Mouse (Mus musculus) kidney, adult 18-20 months (tissue): ENCODE results near the gene Ripor3.

Experiments used
- DNase-seq: peaks from one replicate; pipeline ENCODE4 v3.0.0; 2021

Gene Ripor3

GRCm38 (mm10) chr2:167984946-167985345, 25.5 kb downstream of the Ripor3 start:
- no peak for DNase-seq

- DNase-seq: no peak
Observed at GRCm38 (mm10) chr2:167984371-167984770, 26.0 kb downstream of the Ripor3 start.

- DNase-seq: no peak
Observed at GRCm38 (mm10) chr2:167982646-167983045, 27.8 kb downstream of the Ripor3 start.

- DNase-seq: no peak
Observed at GRCm38 (mm10) chr2:167980391-167980790, 30.0 kb downstream of the Ripor3 start.

- no peak for DNase-seq
Observed at GRCm38 (mm10) chr2:167978271-167978670, 32.1 kb downstream of the Ripor3 start.

- DNase-seq: no peak
Observed at GRCm38 (mm10) chr2:167975746-167976145, 34.7 kb downstream of the Ripor3 start.

- DNase-seq: no peak
Observed at GRCm38 (mm10) chr2:167972809-167973208, 37.6 kb downstream of the Ripor3 start.

GRCm38 (mm10) chr2:167972146-167972545, 38.3 kb downstream of the Ripor3 start:
- no peak for DNase-seq

GRCm38 (mm10) chr2:167969851-167970541, 40.4 kb downstream of the Ripor3 start:
- DNase-seq: no peak

- no peak for DNase-seq
Observed at GRCm38 (mm10) chr2:167968504-167968903, 41.9 kb downstream of the Ripor3 start.

- no peak for DNase-seq
Observed at GRCm38 (mm10) chr2:167965911-167966310, 44.5 kb downstream of the Ripor3 start.

- no peak for DNase-seq
Observed at GRCm38 (mm10) chr2:167964320-167964719, 46.1 kb downstream of the Ripor3 start.

- DNase-seq: no peak
Observed at GRCm38 (mm10) chr2:167963778-167964300, 46.6 kb downstream of the Ripor3 start.

GRCm38 (mm10) chr2:167963176-167963575, 47.2 kb downstream of the Ripor3 start:
- no peak for DNase-seq

GRCm38 (mm10) chr2:167962347-167962746, 48.1 kb downstream of the Ripor3 start:
- no peak for DNase-seq

- no peak for DNase-seq
Observed at GRCm38 (mm10) chr2:167960584-167960983, 49.8 kb downstream of the Ripor3 start.

GRCm38 (mm10) chr2:167959996-167960395, 50.4 kb downstream of the Ripor3 start:
- DNase-seq: no peak

- peak; percentile 61 for DNase-seq
Observed at GRCm38 (mm10) chr2:167959384-167959911, 51.0 kb downstream of the Ripor3 start.

- DNase-seq: peak; percentile 87
Observed at GRCm38 (mm10) chr2:167958843-167959242, 51.6 kb downstream of the Ripor3 start.

- peak; percentile 68 for DNase-seq
Observed at GRCm38 (mm10) chr2:167958082-167958788, 52.2 kb downstream of the Ripor3 start.

- no peak for DNase-seq
Observed at GRCm38 (mm10) chr2:167957539-167957938, 52.9 kb downstream of the Ripor3 start.

- no peak for DNase-seq
Observed at GRCm38 (mm10) chr2:167954928-167955327, 55.5 kb downstream of the Ripor3 start.

GRCm38 (mm10) chr2:167953819-167954218, 56.6 kb downstream of the Ripor3 start:
- no peak for DNase-seq
